Mouse (Mus musculus) embryonic fibroblast, embryonic 13.5 days (primary cell): ENCODE results near the gene Bcl2l14. TPM values are rescaled to one million over a fixed set of nuclear protein-coding genes. Genes with fewer than 3 reads are reported as not detected.

ENCODE experiments used
- H3K27ac ChIP-seq: 2 replicates; pipeline ENCODE4 v1.5.1; 2012; ENCODE audit warnings: low read length, control low read depth, inconsistent platforms; ENCODE audit not compliant: insufficient read depth
- H3K4me1 ChIP-seq: 2 replicates; pipeline ENCODE4 v1.6.1; 2011; ENCODE audit warnings: low read length; ENCODE audit not compliant: control insufficient read depth, insufficient read depth
- H3K4me3 ChIP-seq: 2 replicates; pipeline ENCODE4 v1.5.1; 2011; ENCODE audit warnings: mild to moderate bottlenecking, control low read depth, low read length; ENCODE audit not compliant: insufficient read depth
- CTCF ChIP-seq: IDR thresholded peaks from 2 replicates; pipeline ENCODE4 v1.5.1; 2011; ENCODE audit warnings: mild to moderate bottlenecking, control low read depth, low read length, moderate library complexity, borderline replicate concordance; ENCODE audit not compliant: insufficient read depth
- POLR2A ChIP-seq: IDR thresholded peaks from 2 replicates; pipeline ENCODE4 v1.6.1; 2011; ENCODE audit warnings: low read depth, mild to moderate bottlenecking, control low read depth, low read length, moderate library complexity
- polyA plus RNA-seq: library from polyadenylated mRNA; stranded (reverse); fragments of >200 nt; gene quantifications from 2 replicates; pipeline ENCODE4 v1.2.4, GENCODE M21; 2011; ENCODE audit warnings: low read depth; ENCODE audit not compliant: missing spikeins, insufficient read length

The Bcl2l14 gene
- polyA plus RNA-seq, 1 experiment, result not detected

GRCm38 (mm10) chr6:134402914-134403683 lies 7.0 kb downstream of the Bcl2l14 start:
- no peak overlapping the region for H3K27ac ChIP-seq
- H3K4me1 ChIP-seq, result no peaks in the 10 kb centered on the region; the same call in 1 of the 2 replicates
- TF ChIP-seq CTCF (peak; percentile 64; the same call in 1 of the 2 replicates), POLR2A (no peak)
- no peak overlapping the region for H3K4me3 ChIP-seq

DNA sequence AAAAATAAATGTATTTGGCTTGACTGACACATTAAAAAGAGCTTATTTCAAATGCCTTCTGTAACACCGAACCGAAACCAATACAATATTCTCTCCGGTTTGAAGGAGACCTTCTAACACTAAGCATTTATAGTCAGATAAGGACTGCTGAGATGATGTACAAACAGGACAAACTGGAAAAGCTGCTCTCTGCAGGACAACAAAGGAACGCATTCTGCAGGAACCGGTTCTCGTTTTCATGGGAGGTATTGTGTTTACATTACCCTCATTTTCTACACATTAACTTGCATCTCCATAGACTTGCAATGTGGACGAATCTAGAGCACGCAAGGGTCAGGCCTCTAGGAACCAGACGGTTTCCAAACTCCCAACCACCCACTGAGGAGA lies 7.6 kb downstream of the Bcl2l14 start:
- no peak for TF ChIP-seq POLR2A
- no peak for TF ChIP-seq CTCF
- H3K4me3 ChIP-seq, result no peak overlapping the region
- no peak overlapping the region for H3K27ac ChIP-seq
- H3K4me1 ChIP-seq, result no peaks in the 10 kb centered on the region; the same call in 1 of the 2 replicates

DNA sequence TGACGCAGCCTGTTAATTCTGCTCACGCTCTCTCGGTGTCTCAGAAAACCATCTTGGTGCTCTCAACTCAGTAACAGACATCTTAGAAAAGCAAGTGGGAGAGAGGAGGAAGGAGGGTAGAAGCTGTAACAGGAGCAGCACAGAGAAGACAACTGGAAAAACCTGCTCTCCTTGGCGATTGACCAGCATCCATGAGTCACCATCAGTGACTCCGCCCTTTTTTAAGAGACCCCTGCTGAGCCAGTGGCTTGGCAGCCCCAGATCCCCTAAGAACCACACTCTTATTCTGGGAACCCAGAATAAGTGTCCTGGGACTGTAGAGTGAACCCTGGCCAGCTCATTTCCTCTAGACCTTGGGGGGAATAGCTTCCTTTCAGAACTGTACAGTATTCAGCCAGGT lies 11.1 kb downstream of the Bcl2l14 start:
- Histone ChIP-seq H3K4me1 (no peaks in the 10 kb centered on the region; the same call in 1 of the 2 replicates), H3K4me3 (no peak overlapping the region), H3K27ac (no peak overlapping the region)
- no peak for TF ChIP-seq POLR2A
- no peak for TF ChIP-seq CTCF

DNA sequence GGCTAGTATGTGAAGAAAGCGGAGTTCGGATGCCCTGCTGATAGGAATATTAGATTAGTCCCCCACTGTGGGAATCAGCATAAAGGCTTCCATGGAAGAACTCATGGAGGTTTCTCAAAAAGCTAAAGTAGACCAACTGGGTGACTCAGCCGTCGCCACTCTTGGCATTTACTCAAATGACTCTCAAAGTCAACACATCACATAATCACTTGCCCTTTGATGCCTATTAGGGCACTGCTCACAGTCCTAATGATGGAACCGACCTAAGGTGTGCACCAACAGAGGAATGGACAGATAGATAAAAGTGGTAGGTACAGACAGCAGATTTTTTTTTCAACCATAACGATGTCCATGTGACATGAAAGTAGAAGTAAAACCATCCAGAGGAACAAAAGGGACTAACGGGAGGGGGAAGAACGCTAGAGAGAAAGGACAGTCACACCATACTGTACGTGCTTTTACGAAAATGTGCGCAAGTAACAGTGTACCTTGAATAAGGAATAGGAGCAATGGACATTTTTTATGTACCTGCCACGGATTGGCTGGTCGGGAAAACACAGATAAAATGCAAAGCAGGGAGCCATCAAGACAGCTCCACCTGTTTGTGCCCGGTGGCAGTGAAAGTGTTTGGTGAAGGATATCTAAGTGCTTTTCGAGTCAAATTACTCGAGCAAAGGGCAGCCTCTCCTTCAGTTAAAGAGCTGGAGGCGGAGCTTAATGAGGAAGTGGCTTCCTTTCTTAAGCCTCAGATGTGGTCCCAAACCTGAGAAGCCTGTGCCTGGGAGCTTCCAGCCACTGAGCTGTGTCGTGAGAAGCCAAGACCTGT lies 17.8 kb downstream of the Bcl2l14 start:
- no peak for TF ChIP-seq CTCF
- TF ChIP-seq POLR2A, result no peak
- H3K27ac ChIP-seq, result no peak overlapping the region
- H3K4me1 ChIP-seq, result no peaks in the 10 kb centered on the region
- H3K4me3 ChIP-seq, result no peak overlapping the region

- no peak overlapping the region for H3K27ac ChIP-seq
- H3K4me3 ChIP-seq, result no peak overlapping the region
- H3K4me1 ChIP-seq, result no peaks in the 10 kb centered on the region
- no peak for TF ChIP-seq POLR2A
- no peak for TF ChIP-seq CTCF
These were observed 18.4 kb downstream of the Bcl2l14 start for GRCm38 (mm10) chr6:134414532-134414883.

DNA sequence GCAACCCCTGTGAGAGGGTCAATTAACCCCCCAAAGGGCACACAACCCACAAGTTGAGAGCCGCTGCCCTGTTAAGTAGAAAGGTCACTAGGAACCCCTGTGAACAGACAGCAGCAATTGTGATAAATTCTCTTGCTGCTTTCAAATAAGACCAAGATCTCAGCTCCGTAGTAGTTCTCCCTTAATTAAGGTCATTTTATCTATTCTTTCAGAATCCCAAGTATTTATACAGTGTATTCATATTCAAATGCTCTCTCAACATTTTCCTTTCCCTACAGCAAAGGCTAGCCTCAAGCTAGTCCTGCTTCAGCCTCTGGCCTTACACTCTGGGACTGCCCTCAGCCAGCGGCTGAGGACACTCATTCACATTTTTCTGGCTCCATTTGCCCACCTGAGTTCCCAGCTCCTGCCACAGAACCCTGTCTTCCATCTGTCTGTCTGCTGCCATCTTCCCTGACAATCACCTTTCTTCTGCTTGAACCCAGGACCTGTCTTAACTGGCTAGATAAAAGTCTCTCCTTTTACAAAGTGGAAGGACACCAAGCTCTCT lies 20.5 kb downstream of the Bcl2l14 start:
- no peak overlapping the region for H3K4me3 ChIP-seq
- no peaks in the 10 kb centered on the region for H3K4me1 ChIP-seq
- TF ChIP-seq CTCF (no peak), POLR2A (no peak)
- no peak overlapping the region for H3K27ac ChIP-seq

DNA sequence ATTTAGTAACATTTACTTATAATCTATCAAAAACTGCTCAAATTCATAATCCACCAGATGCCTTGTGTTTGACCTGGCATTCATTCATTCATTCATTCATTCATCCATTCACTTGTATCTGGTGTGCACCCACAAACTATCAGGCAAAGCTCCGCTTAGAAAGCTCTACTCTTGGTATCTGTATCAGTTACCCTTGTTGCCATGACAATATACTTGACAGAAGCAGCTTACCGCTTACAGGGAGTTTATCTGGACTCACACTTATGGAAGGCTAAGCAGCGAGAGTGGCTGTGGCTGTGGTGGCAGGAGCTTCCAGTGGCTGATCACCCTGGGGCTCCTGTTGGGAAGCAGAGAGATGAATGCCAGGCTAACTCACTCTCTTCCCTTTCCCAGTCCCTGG lies 21.8 kb downstream of the Bcl2l14 start:
- no peaks in the 10 kb centered on the region for H3K4me1 ChIP-seq

DNA sequence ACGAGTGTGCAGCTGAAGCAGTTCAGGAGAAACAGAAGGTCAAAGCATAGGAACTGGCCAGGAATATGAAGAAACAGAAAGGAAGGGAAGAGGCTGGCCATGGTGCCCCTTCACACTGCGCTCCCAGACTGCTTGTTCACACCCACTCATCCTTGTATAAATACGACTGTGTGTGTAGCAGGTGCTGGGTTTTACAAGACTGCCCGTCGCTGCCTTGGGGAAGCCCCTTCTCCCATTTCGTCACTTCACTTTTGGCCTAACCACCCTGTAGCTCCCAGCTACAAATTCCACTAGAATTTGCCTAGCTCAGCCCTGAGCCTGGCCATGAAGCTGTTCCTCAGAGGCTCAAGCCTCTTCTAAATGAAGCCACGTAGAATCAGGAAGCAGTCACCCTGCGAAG lies 24.3 kb downstream of the Bcl2l14 start:
- Histone ChIP-seq H3K27ac (no peak overlapping the region), H3K4me1 (no peaks in the 10 kb centered on the region), H3K4me3 (no peak overlapping the region)
- no peak for TF ChIP-seq CTCF
- TF ChIP-seq POLR2A, result no peak

More for the DNA sequence above, 21.8 kb downstream of the Bcl2l14 start:
- no peak for TF ChIP-seq POLR2A
- TF ChIP-seq CTCF, result no peak
- Histone ChIP-seq H3K27ac (no peak overlapping the region), H3K4me3 (no peak overlapping the region)

DNA sequence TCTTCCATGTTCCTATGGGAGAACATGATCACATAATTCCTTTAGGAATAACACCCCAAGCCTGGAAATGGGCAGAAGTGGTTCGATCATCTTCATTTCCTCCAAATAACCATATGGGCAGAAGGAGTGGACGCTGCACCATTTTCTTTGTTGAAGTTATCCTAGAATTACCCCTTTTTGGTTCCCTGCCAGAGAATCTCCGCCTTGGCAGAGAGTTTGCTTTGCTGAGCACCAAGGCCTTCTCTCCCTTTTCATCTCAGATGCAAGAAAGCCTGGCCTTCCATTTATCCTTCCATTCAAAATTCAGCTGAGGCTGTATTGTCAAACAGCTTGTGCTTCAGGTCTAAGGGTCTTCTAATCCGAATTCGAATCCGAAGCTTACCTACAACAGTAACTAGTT lies 25.8 kb downstream of the Bcl2l14 start:
- H3K4me1 ChIP-seq, result no peaks in the 10 kb centered on the region
- TF ChIP-seq CTCF, result no peak
- no peak for TF ChIP-seq POLR2A
- no peak overlapping the region for H3K27ac ChIP-seq

DNA sequence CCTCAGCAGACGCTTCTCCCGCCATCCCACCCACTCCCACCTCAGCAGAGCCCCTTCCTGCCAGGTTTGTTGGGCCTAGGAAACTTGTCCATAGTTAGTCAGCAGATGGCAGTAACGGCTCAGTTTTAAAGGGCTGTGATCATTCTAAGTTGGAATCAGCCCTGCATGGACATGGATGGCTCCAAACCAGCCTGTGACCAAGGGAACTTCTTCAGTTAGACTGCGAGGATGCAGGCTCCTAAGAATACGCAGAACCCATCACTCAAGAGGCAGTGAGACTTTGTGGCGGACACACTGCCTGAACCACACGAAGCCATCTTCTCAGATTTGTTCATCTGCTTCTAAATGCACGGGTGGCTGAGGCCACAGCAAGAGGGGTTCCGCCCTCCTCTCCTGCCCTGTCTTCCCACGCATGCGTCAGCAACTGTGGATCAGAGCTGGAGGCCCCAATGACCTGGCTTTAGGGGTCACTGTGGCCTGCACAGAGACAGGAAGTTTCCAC lies 29.1 kb downstream of the Bcl2l14 start:
- no peaks in the 10 kb centered on the region for H3K4me1 ChIP-seq
- no peak overlapping the region for H3K4me3 ChIP-seq
- H3K27ac ChIP-seq, result no peak overlapping the region
- TF ChIP-seq CTCF (peak; percentile 30; the same call in 1 of the 2 replicates), POLR2A (no peak)

More for the DNA sequence above, 25.8 kb downstream of the Bcl2l14 start:
- H3K4me3 ChIP-seq, result no peak overlapping the region
